8 mouse cellular contexts compared by ENCODE assay signal in genomic region chr13:47013740-47014139, GRCm38 (mm10). TPM values are rescaled to one million over a fixed set of nuclear protein-coding genes. Genes with fewer than 3 reads are reported as not detected.
DNase-seq lines count a peak whose midpoint lies in the region; ATAC-seq and TF ChIP-seq lines count a peak whose summit lies in the region.

No protein-coding gene starts in this region.

- H3K4me2 ChIP-seq in forebrain, postnatal 0 days (ENCODE audit: low read depth) = peak overlapping the region; percentile 97
- peak overlapping the region; percentile 90 for H3K4me2 ChIP-seq in liver, embryonic 16.5 days (ENCODE audit: low read depth, low read length)

- peak overlapping the region; percentile 65 for H3K4me3 ChIP-seq in heart, embryonic 10.5 days
- peak overlapping the region; percentile 82 for H3K4me3 ChIP-seq in E14TG2a.4 (replicated peaks; ENCODE audit: low read length)
- peak overlapping the region; percentile 50 for H3K4me3 ChIP-seq in forebrain, postnatal 0 days (ENCODE audit: low read depth, low read length)
- peak overlapping the region; percentile 60 for H3K4me3 ChIP-seq in liver, embryonic 16.5 days (ENCODE audit: low read depth, low read length)

- no peak for TF ChIP-seq CTCF in E14TG2a.4 (conservative IDR thresholded peaks at IDR 0.05; ENCODE audit: low read length)
- TF ChIP-seq CTCF in forebrain, postnatal 0 days (IDR thresholded peaks at IDR 0.05; ENCODE audit: low read depth) = no peak

- 55% methylated on average over 10 of the region's 10 CpGs for WGBS in heart, embryonic 10.5 days
- WGBS in forebrain, postnatal 0 days = 64% methylated on average over 10 of the region's 10 CpGs
- 56% methylated on average over 10 of the region's 10 CpGs for WGBS in liver, embryonic 16.5 days (ENCODE audit: insufficient replicate concordance)

- DNase-seq in heart, embryonic 10.5 days (ENCODE audit: low spot score) = no peak
- DNase-seq in heart, postnatal 14 days = no peak
- DNase-seq in forebrain, postnatal 0 days = no peak
- no peak for DNase-seq in layer of hippocampus, adult 9-10 months (ENCODE audit: low spot score)
- DNase-seq in frontal cortex, postnatal 25 days (ENCODE audit: low spot score in 2 of 2) = no peak
- DNase-seq in adrenal gland, adult 8-10 months = no peak

- intact Hi-C loops in heart, postnatal 14 days (cut with DNase I) = loop anchor here (2.0 to 10.0 kb wide), 3 partner anchors 85 to 709 kb away; partner anchors contain the start of genes Kif13a and Nup153

- H3K4me1 ChIP-seq in heart, embryonic 10.5 days = peaks cover 12% of the 10 kb centered on the region
- peaks cover 10% of the 10 kb centered on the region for H3K4me1 ChIP-seq in E14TG2a.4 (replicated peaks; ENCODE audit: low read depth, low read length)
- no peaks in the 10 kb centered on the region for H3K4me1 ChIP-seq in forebrain, postnatal 0 days (ENCODE audit: insufficient read depth)
- H3K4me1 ChIP-seq in liver, embryonic 16.5 days (ENCODE audit: control insufficient read depth, low read depth, low read length) = peaks cover 4% of the 10 kb centered on the region; the same call in 1 of the 2 replicates

- H3K27me3 ChIP-seq in heart, embryonic 10.5 days (ENCODE audit: insufficient read depth, poor library complexity, severe bottlenecking) = peaks cover 27% of the 10 kb centered on the region
- peaks cover 25% of the 10 kb centered on the region for H3K27me3 ChIP-seq in E14TG2a.4 (ENCODE audit: insufficient read depth, low read length)
- H3K27me3 ChIP-seq in forebrain, postnatal 0 days (ENCODE audit: insufficient read depth, low read length) = no peaks in the 10 kb centered on the region
- peaks cover 10% of the 10 kb centered on the region for H3K27me3 ChIP-seq in liver, embryonic 16.5 days (ENCODE audit: control insufficient read depth, insufficient read depth, low read depth, low read length)

- H3K27ac ChIP-seq in heart, embryonic 10.5 days = no peak overlapping the region
- H3K27ac ChIP-seq in forebrain, postnatal 0 days (ENCODE audit: low read depth, low read length) = no peak overlapping the region
- H3K27ac ChIP-seq in liver, embryonic 16.5 days (ENCODE audit: low read length) = no peak overlapping the region

- H3K9ac ChIP-seq in forebrain, postnatal 0 days = no peak overlapping the region
- H3K9ac ChIP-seq in liver, embryonic 16.5 days (ENCODE audit: low read depth, low read length) = no peak overlapping the region

- peaks cover 11% of the 10 kb centered on the region; the same call in 1 of the 2 replicates for H3K36me3 ChIP-seq in heart, embryonic 10.5 days
- H3K36me3 ChIP-seq in E14TG2a.4 (ENCODE audit: insufficient read depth, low read length) = peaks cover 8% of the 10 kb centered on the region
- H3K36me3 ChIP-seq in forebrain, postnatal 0 days (ENCODE audit: insufficient read depth) = no peaks in the 10 kb centered on the region
- H3K36me3 ChIP-seq in liver, embryonic 16.5 days (ENCODE audit: control insufficient read depth, insufficient read depth) = no peaks in the 10 kb centered on the region

- H3K9me3 ChIP-seq in heart, embryonic 10.5 days = peaks cover 17% of the 10 kb centered on the region
- peaks cover 47% of the 10 kb centered on the region for H3K9me3 ChIP-seq in E14TG2a.4 (ENCODE audit: low read length)
- 0 out of 2 replicates have a peak, but pooled peaks cover 16% of the 10 kb centered on the region for H3K9me3 ChIP-seq in forebrain, postnatal 0 days (ENCODE audit: low read length)
- no peaks in the 10 kb centered on the region for H3K9me3 ChIP-seq in liver, embryonic 16.5 days (replicated peaks; ENCODE audit: control insufficient read depth, low read length)

- ATAC-seq in forebrain, postnatal 0 days = no peak
- no peak for ATAC-seq in liver, embryonic 16.5 days (ENCODE audit: low read depth)

RNA-seq across cellular contexts. Expression of gene Nhlrc1, which starts 0.9 kb away (rescaled TPM):
- 2.9 and 4.3 TPM in 2 replicates for polyA plus RNA-seq in heart, embryonic 10.5 days (2016; fragmentation: Nextera tagmentation; extraction: Ambion mirVana)
- total RNA-seq in heart, postnatal 14 days (2021) = 1 to 10 TPM; 3.8 to 4.1 TPM
- total RNA-seq in forebrain, postnatal 0 days (2014; rRNA removed) = 14.3 and 15.4 TPM in 2 replicates
- polyA plus RNA-seq in forebrain, postnatal 0 days (2015; fragmentation: Nextera tagmentation; extraction: Ambion mirVana) = 12.5 and 17.0 TPM in 2 replicates
- polyA plus RNA-seq in liver, embryonic 16.5 days (2015; fragmentation: Nextera tagmentation; extraction: Ambion mirVana) = 0.46 and 0.55 TPM in 2 replicates
- total RNA-seq in adrenal gland, adult 8-10 months (2022) = 1 to 10 TPM; 6.2 to 9.8 (median 8.7) TPM

RNA-seq across cellular contexts. Expression of gene Kdm1b, which starts 29.6 kb away (rescaled TPM):
- polyA plus RNA-seq in heart, embryonic 10.5 days (2016; fragmentation: Nextera tagmentation; extraction: Ambion mirVana) = 7.9 and 9.2 TPM in 2 replicates
- total RNA-seq in heart, postnatal 14 days (2021) = 1 to 10 TPM; 7.6 to 8.5 TPM
- total RNA-seq in forebrain, postnatal 0 days (2014; rRNA removed) = 27.2 and 28.9 TPM in 2 replicates
- 12.5 and 13.9 TPM in 2 replicates for polyA plus RNA-seq in forebrain, postnatal 0 days (2015; fragmentation: Nextera tagmentation; extraction: Ambion mirVana)
- polyA plus RNA-seq in liver, embryonic 16.5 days (2015; fragmentation: Nextera tagmentation; extraction: Ambion mirVana) = 3.7 and 3.8 TPM in 2 replicates
- 10 to 100 TPM in 3 of 4 experiments, 1 to 10 TPM in 1; 9.7 to 12.6 (median 11.7) TPM for total RNA-seq in adrenal gland, adult 8-10 months (2022)

RNA-seq across cellular contexts. Expression of gene Tpmt, which starts 30.8 kb away (rescaled TPM):
- 16.3 and 21.1 TPM in 2 replicates for polyA plus RNA-seq in heart, embryonic 10.5 days (2016; fragmentation: Nextera tagmentation; extraction: Ambion mirVana)
- 1 to 10 TPM; 6.1 to 6.7 TPM for total RNA-seq in heart, postnatal 14 days (2021)
- 13.2 and 13.6 TPM in 2 replicates for total RNA-seq in forebrain, postnatal 0 days (2014; rRNA removed)
- polyA plus RNA-seq in forebrain, postnatal 0 days (2015; fragmentation: Nextera tagmentation; extraction: Ambion mirVana) = 8.6 and 11.1 TPM in 2 replicates
- polyA plus RNA-seq in liver, embryonic 16.5 days (2015; fragmentation: Nextera tagmentation; extraction: Ambion mirVana) = 11.5 and 13.1 TPM in 2 replicates
- 10 to 100 TPM in 1 of 4 experiments, 1 to 10 TPM in 3; 4.1 to 10.7 (median 7.1) TPM for total RNA-seq in adrenal gland, adult 8-10 months (2022)
